Mouse (Mus musculus) forebrain, embryonic 16.5 days (tissue): ENCODE data around the gene Pkn3. TPM values are rescaled to one million over a fixed set of nuclear protein-coding genes. Genes with fewer than 3 reads are reported as not detected.

Source experiments
- ATAC-seq: fragments of 200-750 bp; cut with Nextera tagmentation; 2 replicates; pipeline ENCODE4 v1.8.0; 2017; ENCODE audit warnings: mild to moderate bottlenecking, moderate library complexity
- H3K27ac ChIP-seq: fragments of 300-500 bp; sonication (generic); 2 replicates; pipeline ENCODE4 v1.5.1; 2014; ENCODE audit warnings: low read length, control low read depth
- H3K27me3 ChIP-seq: fragments of 300-500 bp; sonication (generic); replicated peaks from 2 replicates; pipeline ENCODE4 v1.6.1; 2014; ENCODE audit warnings: low read length; ENCODE audit not compliant: control insufficient read depth, insufficient read depth
- H3K36me3 ChIP-seq: fragments of 300-500 bp; sonication (generic); 2 replicates; pipeline ENCODE4 v1.6.1; 2014; ENCODE audit not compliant: control insufficient read depth, insufficient read depth
- H3K4me1 ChIP-seq: fragments of 300-500 bp; sonication (generic); replicated peaks from 2 replicates; pipeline ENCODE4 v1.6.1; 2014; ENCODE audit warnings: low read length; ENCODE audit not compliant: control insufficient read depth, insufficient read depth
- H3K4me2 ChIP-seq: fragments of 300-500 bp; sonication (generic); 2 replicates; pipeline ENCODE4 v1.6.1; 2014; ENCODE audit warnings: mild to moderate bottlenecking, low read length, control low read depth
- H3K4me3 ChIP-seq: fragments of 300-500 bp; sonication (generic); replicated peaks from 2 replicates; pipeline ENCODE4 v1.5.1; 2014; ENCODE audit warnings: mild to moderate bottlenecking, low read length, control low read depth
- H3K9ac ChIP-seq: fragments of 300-500 bp; sonication (generic); replicated peaks from 2 replicates; pipeline ENCODE4 v1.6.1; 2014; ENCODE audit warnings: low read depth, low read length, control low read depth
- H3K9me3 ChIP-seq: fragments of 300-500 bp; sonication (generic); 2 replicates; pipeline ENCODE4 v1.6.1; 2016; ENCODE audit warnings: low read length; ENCODE audit not compliant: control insufficient read depth
- WGBS: fragments of 180-500 bp; shearing (Covaris S2); extraction: QIAGEN DNeasy Blood & Tissue Kit; methylation state at CpG from one replicate; pipeline ENCODE4 v1.1.7; 2014; 5-methylcytosine and 5-hydroxymethylcytosine counted together
- polyA plus RNA-seq: library from polyadenylated mRNA; unstranded; fragments of >200 nt; fragmentation: Nextera tagmentation; extraction: Ambion mirVana; gene quantifications from 2 replicates; pipeline ENCODE4 v1.2.1, GENCODE M21; 2015

Pkn3 gene
- polyA plus RNA-seq, 1 experiment from 2014 or later = 2.6 TPM

DNA sequence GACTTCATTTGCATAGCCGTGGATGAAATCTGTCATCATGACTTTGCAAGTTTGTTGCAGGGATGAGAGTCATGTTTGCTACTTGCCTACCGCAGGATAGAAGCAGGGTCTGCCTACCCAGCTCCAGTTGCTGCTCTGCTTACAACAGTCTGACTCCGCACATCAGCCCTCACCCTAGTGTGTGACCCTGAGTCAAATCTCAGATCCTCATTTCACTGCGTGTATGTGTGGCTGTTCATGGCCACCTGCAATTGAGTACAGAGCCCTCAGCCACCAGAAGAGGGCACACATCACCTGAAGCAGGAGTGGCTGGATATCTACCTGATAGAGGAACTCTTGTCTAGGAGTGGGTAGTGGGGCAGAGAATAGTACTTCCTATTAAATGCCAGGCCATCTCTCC, 9.8 kb downstream of the Pkn3 start:
- H3K36me3 ChIP-seq = no peaks in the 10 kb centered on the region
- no peak overlapping the region for H3K4me3 ChIP-seq
- no peak overlapping the region for H3K4me2 ChIP-seq
- H3K4me1 ChIP-seq = 0 out of 2 replicates have a peak, but pooled peaks cover 4% of the 10 kb centered on the region
- WGBS = 94% methylated on average over 4 of the region's 4 CpGs
- no peak overlapping the region for H3K27ac ChIP-seq
- no peak for ATAC-seq
- no peak overlapping the region for H3K9ac ChIP-seq
- no peaks in the 10 kb centered on the region for H3K9me3 ChIP-seq
- no peaks in the 10 kb centered on the region for H3K27me3 ChIP-seq

GRCm38 (mm10) chr2:30091521-30091920, 14.0 kb downstream of the Pkn3 start:
- Histone ChIP-seq H3K4me1 (peaks cover 19% of the 10 kb centered on the region), H3K27me3 (no peaks in the 10 kb centered on the region), H3K4me2 (no peak overlapping the region), H3K9me3 (no peaks in the 10 kb centered on the region), H3K4me3 (no peak overlapping the region), H3K36me3 (no peaks in the 10 kb centered on the region), H3K9ac (no peak overlapping the region), H3K27ac (no peak overlapping the region)
- 92% methylated on average over 12 of the region's 12 CpGs for WGBS
- ATAC-seq = no peak

GRCm38 (mm10) chr2:30092280-30092918, 14.9 kb downstream of the Pkn3 start:
- no peak overlapping the region for H3K9ac ChIP-seq
- no peaks in the 10 kb centered on the region for H3K9me3 ChIP-seq
- H3K4me1 ChIP-seq = peaks cover 19% of the 10 kb centered on the region
- no peaks in the 10 kb centered on the region for H3K36me3 ChIP-seq
- H3K27me3 ChIP-seq = no peaks in the 10 kb centered on the region
- no peak overlapping the region for H3K4me3 ChIP-seq
- 56% methylated on average over 6 of the region's 6 CpGs for WGBS
- ATAC-seq = no peak
- no peak overlapping the region for H3K4me2 ChIP-seq
- no peak overlapping the region for H3K27ac ChIP-seq

DNA sequence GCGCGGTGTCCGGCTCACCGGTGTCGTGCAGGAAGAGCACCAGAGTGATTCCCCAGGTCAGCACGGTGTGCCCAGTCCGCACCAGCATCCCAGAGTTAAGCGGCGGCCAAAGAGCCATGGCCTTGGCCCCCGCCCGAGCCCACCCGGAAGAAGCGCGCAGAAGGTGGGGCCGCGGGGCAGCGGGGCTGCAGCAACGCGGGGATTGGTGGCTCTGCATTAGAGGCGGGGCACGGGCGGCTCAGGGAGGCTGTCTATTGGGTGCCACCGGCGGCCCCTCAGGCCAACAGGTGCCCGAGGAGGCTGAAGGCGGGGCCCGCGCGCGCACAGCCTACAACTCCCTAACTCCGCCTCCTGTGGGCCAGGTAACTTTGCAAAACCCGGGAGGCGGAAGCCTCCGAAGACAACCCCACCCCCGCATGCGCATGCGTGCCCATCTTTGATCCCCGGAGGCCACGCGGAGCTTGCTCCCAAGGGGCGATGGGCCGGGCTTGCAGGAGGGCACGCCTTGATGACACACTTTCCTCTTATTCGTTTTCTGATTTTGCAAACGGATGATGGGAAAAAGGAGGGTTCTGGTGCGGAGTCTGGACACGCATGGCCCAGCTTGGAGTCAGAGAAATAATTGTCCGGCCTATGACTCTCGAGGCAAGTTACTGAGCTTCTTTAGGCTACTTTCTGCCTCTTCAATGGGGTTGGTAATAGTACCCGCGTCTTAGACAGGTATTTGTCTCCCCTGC, 16.2 kb downstream of the Pkn3 start, which contains the start of gene Zdhhc12:
Gene Zdhhc12, minus strand, starts transcription at position 178 of the 737 bp plus-strand sequence.
- peak; percentile 97 for ATAC-seq
- Histone ChIP-seq H3K4me2 (peak within 1 kb of the TSS; percentile 97), H3K27me3 (no peaks in the 10 kb centered on the region), H3K27ac (peak within 1 kb of the TSS; percentile 41), H3K9ac (peak within 1 kb of the TSS; percentile 67), H3K9me3 (no peaks in the 10 kb centered on the region), H3K36me3 (no peaks in the 10 kb centered on the region), H3K4me1 (peaks cover 19% of the 10 kb centered on the region), H3K4me3 (peak within 1 kb of the TSS; percentile 70)
- WGBS = under 1% methylated on average over 51 of the region's 51 CpGs

DNA sequence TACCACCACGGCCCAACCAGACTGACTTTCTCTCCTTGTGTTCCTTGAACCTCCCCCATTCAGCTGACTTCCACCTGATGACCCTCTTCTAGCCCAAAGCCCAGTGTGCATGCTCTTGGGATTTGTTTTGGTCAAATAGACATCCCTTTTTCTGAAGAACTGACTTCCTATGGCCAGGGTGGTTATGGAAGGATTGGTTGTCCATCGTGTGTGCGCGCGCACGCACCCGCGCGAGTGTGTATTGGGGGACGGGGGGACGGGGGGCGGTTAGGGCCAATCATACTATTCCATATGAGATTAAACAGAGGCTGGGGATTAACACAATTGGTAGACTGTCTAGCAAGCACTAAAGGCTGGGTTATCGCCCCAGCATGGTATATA, 16.7 kb downstream of the Pkn3 start:
- Histone ChIP-seq H3K4me1 (peaks cover 19% of the 10 kb centered on the region), H3K9me3 (no peaks in the 10 kb centered on the region), H3K27me3 (no peaks in the 10 kb centered on the region), H3K9ac (peak overlapping the region; percentile 67), H3K4me3 (peak overlapping the region; percentile 70), H3K36me3 (peaks cover 2% of the 10 kb centered on the region; the same call in 1 of the 2 replicates), H3K27ac (peak overlapping the region; percentile 25), H3K4me2 (peak overlapping the region; percentile 97)
- WGBS = 2% methylated on average over 13 of the region's 13 CpGs
- ATAC-seq = no peak

GRCm38 (mm10) chr2:30095882-30096527, 18.5 kb downstream of the Pkn3 start:
- no peaks in the 10 kb centered on the region for H3K9me3 ChIP-seq
- H3K9ac ChIP-seq = no peak overlapping the region
- 85% methylated on average over 2 of the region's 2 CpGs for WGBS
- peaks cover 19% of the 10 kb centered on the region for H3K4me1 ChIP-seq
- peaks cover 11% of the 10 kb centered on the region for H3K36me3 ChIP-seq
- H3K4me2 ChIP-seq = no peak overlapping the region
- H3K27me3 ChIP-seq = no peaks in the 10 kb centered on the region
- H3K4me3 ChIP-seq = no peak overlapping the region
- H3K27ac ChIP-seq = no peak overlapping the region
- ATAC-seq = no peak

- Histone ChIP-seq H3K4me2 (no peak overlapping the region), H3K4me3 (no peak overlapping the region), H3K27me3 (no peaks in the 10 kb centered on the region), H3K4me1 (no peaks in the 10 kb centered on the region; the same call in 1 of the 2 replicates), H3K9me3 (no peaks in the 10 kb centered on the region), H3K9ac (no peak overlapping the region), H3K27ac (no peak overlapping the region), H3K36me3 (peaks cover 33% of the 10 kb centered on the region)
- 78% methylated on average over 4 of the region's 4 CpGs for WGBS
- ATAC-seq = no peak
Observed at GRCm38 (mm10) chr2:30100214-30100613, 22.7 kb downstream of the Pkn3 start.

DNA sequence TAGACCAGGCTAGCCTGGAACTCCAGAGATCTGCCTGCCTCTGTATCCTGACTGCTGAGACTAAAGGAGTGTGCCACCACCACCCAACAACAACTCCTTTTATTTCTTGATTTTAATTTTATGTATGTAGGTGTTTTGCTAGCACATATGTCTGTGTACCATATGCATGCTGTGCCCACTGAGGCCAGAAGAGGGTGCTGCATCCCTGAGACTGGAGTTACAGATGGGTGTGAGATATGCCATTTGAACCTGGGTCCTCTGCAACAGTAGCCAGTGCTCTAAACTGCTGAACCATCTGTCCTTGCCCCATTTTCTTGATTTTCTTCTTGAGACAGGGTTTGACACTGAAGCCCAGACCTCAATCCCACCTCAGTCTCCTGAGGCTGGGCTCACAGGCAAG, 28.9 kb downstream of the Pkn3 start:
- no peak overlapping the region for H3K27ac ChIP-seq
- no peaks in the 10 kb centered on the region for H3K4me1 ChIP-seq
- no peak for ATAC-seq
- H3K9me3 ChIP-seq = no peaks in the 10 kb centered on the region
- no peak overlapping the region for H3K4me2 ChIP-seq
- H3K27me3 ChIP-seq = no peaks in the 10 kb centered on the region
- peaks cover 30% of the 10 kb centered on the region for H3K36me3 ChIP-seq
- H3K9ac ChIP-seq = no peak overlapping the region
- H3K4me3 ChIP-seq = no peak overlapping the region

DNA sequence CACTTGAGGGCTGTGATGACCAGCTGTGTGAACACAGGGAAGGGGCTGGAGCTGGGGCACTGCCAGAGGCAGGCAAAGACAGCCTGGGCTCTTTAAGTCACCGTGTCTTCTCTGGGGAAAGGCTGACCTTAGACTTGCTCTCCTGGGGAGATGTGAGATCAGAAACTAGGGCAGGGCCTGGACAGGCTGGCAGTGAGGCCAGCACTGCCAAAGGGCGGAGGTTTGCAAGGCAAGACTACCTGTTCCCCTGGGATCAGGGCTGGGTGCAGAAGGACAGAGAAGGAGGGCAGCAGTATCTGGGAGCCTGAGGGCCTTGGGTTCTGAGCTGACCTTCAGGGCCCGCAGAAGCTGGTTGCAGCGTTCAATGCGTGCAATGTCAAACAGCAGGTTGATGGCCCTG, 30.2 kb downstream of the Pkn3 start:
- Histone ChIP-seq H3K27ac (no peak overlapping the region), H3K9me3 (no peaks in the 10 kb centered on the region), H3K36me3 (peaks cover 28% of the 10 kb centered on the region), H3K4me2 (no peak overlapping the region), H3K27me3 (no peaks in the 10 kb centered on the region), H3K4me3 (no peak overlapping the region), H3K9ac (no peak overlapping the region), H3K4me1 (no peaks in the 10 kb centered on the region)
- ATAC-seq = no peak
- WGBS = 98% methylated on average over 5 of the region's 5 CpGs
